ENCODE assay signal across 15 mouse cellular contexts in genomic region chr15:5063635-5064034, GRCm38 (mm10). TPM values are rescaled to one million over a fixed set of nuclear protein-coding genes. Genes with fewer than 3 reads are reported as not detected.
DNase-seq lines count a peak whose midpoint lies in the region; ATAC-seq and TF ChIP-seq lines count a peak whose summit lies in the region.
"Had no signal": no experiment of that assay in that cellular context is flagged by ENCODE, and none has a peak within 500 bp of the region (broad histone marks: within the 10 kb centered on the region; RNA-seq: fewer than 3 reads in every experiment).

TSS of gene C7 (minus strand) at chr15:5063740.

- H3K9ac ChIP-seq in midbrain, postnatal 0 days (replicated peaks; ENCODE audit: low read length, poor library complexity, severe bottlenecking) = no peak within 1 kb of the TSS
- H3K9ac ChIP-seq: embryonic facial prominence, embryonic 12.5 days; liver, postnatal 0 days had no signal

- no peaks in the 10 kb centered on the region for H3K36me3 ChIP-seq in midbrain, postnatal 0 days (ENCODE audit: insufficient read depth, low read length)
- H3K36me3 ChIP-seq: embryonic facial prominence, embryonic 12.5 days; G1E had no signal

- H3K4me1 ChIP-seq in midbrain, postnatal 0 days (ENCODE audit: insufficient read depth, low read length) = no peaks in the 10 kb centered on the region
- H3K4me1 ChIP-seq: embryonic facial prominence, embryonic 12.5 days had no signal

- H3K4me3 ChIP-seq in midbrain, postnatal 0 days (ENCODE audit: low read depth, low read length) = no peak within 1 kb of the TSS
- H3K4me3 ChIP-seq: embryonic facial prominence, embryonic 12.5 days had no signal

- H3K27me3 ChIP-seq in midbrain, postnatal 0 days (ENCODE audit: insufficient read depth, low read length) = no peaks in the 10 kb centered on the region
- H3K27me3 ChIP-seq: embryonic facial prominence, embryonic 12.5 days had no signal

- no peak within 1 kb of the TSS for H3K4me2 ChIP-seq in midbrain, postnatal 0 days (ENCODE audit: low read depth, low read length, poor library complexity, severe bottlenecking)
- H3K4me2 ChIP-seq: embryonic facial prominence, embryonic 12.5 days had no signal

- TF ChIP-seq CTCF in midbrain, postnatal 0 days (IDR thresholded peaks at IDR 0.05) = no peak

- H3K9me3 ChIP-seq in midbrain, postnatal 0 days (ENCODE audit: low read length) = no peaks in the 10 kb centered on the region
- H3K9me3 ChIP-seq: embryonic facial prominence, embryonic 12.5 days; G1E had no signal

- peak; percentile 24 for DNase-seq in embryo, embryonic 10 days (ENCODE audit: low spot score)
- DNase-seq in embryo, embryonic 9.5 days (ENCODE audit: extremely low spot score) = no peak
- DNase-seq in urinary bladder, adult 2 months (ENCODE audit: low spot score) = no peak
- no peak for DNase-seq in urinary bladder, postnatal 25 days (ENCODE audit: low spot score)
- DNase-seq in kidney, postnatal 36 days = peak; percentile 16 to 54
- DNase-seq in skeletal muscle tissue, adult 2 months (ENCODE audit: low read depth, low spot score) = peak; percentile 50
- no peak for DNase-seq in layer of hippocampus, postnatal 36 days
- DNase-seq in midbrain, postnatal 0 days (ENCODE audit: low spot score) = no peak
- DNase-seq: left cerebral cortex, postnatal 4 days; liver, postnatal 0 days; thymus, adult 2 months had no signal

- no peak for ATAC-seq in midbrain, postnatal 0 days (ENCODE audit: low FRiP score)
- ATAC-seq: activated CD4-positive, CD25-positive, alpha-beta regulatory T cell, adult 4 months; forebrain, embryonic 14.5 days; liver, postnatal 0 days had no signal

- H3K27ac ChIP-seq in midbrain, postnatal 0 days (ENCODE audit: low read depth, low read length) = no peak within 1 kb of the TSS
- H3K27ac ChIP-seq: embryonic facial prominence, embryonic 12.5 days had no signal

RNA-seq across cellular contexts. Expression of gene C7, which starts in this region (rescaled TPM):
- polyA plus RNA-seq in urinary bladder, adult 2 months (2012; rRNA removed) = 51.5 and 67.5 TPM in 2 replicates
- under 1 TPM in 1 of 2 experiments, not detected in 1; 0.17 TPM for total RNA-seq in layer of hippocampus, postnatal 36 days (2021)
- total RNA-seq in midbrain, postnatal 0 days (2014; rRNA removed) = 0.27 TPM in 1 of 2 replicates, not detected in the other
- 0.10 TPM in 1 of 2 replicates, not detected in the other for polyA plus RNA-seq in midbrain, postnatal 0 days (2015; fragmentation: Nextera tagmentation; extraction: Ambion mirVana)
- polyA plus RNA-seq: activated CD4-positive, CD25-positive, alpha-beta regulatory T cell, adult 4 months; G1E; liver, postnatal 0 days had no signal

Comparison
In these comparisons a context has a peak if more than half of its experiments do, and no peak if none do; other contexts are left out.
1. RNA of gene C7 (polyA plus RNA-seq): 51.5 to 67.5 TPM in urinary bladder, adult 2 months; 0.10 TPM in midbrain, postnatal 0 days; every median in the first group is over 10 times any median in the second.
2. DNase-seq: peak in embryo, embryonic 10 days (single experiment), kidney, postnatal 36 days (2 of 2) and skeletal muscle tissue, adult 2 months (single experiment); none in embryo, embryonic 9.5 days (single experiment), urinary bladder, adult 2 months (single experiment), urinary bladder, postnatal 25 days (single experiment), layer of hippocampus, postnatal 36 days (0 of 2) and midbrain, postnatal 0 days (single experiment).